Mouse (Mus musculus): ENCODE measurements around the gene Blnk.

Blnk gene

DNA sequence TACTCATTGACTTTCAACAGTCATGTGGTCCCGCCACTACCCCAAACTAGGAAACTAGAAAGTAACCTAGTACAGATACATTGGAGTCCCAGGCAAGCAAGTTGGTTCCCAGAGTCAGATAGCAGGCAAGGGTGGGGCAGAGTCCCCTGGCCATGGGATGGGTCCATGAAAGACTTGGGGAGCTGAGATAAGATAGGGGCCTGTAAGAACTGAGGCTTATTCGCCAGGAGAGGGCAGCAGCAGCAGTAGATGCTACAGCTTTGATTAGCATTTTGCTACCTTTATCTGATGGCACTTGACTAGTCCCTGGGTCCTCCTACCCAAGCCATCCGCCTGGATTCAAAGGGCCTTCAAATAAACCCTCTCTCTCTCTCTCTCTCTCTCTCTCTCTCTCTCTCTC is 5.2 kb upstream of the Blnk start:
- peak; percentile 38 to 65 for DNase-seq (ENCODE audit: low spot score in 2 of 2)

DNA sequence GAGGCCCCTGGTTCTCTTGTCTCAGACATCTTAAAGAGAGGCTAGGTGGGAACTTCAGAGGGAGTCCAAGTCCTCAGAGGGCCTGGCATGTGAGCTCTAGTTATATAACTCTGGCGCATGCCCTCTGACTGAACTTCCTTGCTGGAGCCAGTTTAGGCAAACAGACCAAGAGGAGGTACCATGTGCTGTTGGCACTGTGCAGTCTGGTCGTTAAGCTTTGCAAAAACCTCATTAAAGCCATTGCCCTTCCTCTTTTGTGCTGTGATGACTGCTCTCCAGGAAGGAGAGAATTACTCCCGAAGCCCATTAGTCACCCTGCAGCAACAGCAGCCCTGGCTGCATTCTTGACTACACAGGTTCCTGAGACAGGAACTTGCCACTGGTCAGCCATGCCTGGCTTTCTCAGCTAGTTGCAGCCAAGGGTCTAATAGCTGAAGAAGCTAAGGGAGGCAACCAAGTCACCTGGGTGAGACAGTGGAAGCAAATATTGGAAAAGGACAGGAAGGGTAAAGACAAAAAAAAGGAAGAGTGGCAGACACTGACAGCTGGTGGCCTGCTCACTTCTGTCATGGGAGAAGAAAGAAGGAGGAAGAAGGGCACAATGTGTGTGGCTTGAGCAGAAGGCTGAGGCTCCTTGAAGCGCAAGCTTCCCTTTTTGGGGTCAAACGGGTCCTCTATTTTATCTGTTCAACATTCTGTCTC is 4.3 kb upstream of the Blnk start:
- peak in 1 of 2 experiments; percentile 64 for DNase-seq (ENCODE audit: low spot score in 2 of 2)

DNA sequence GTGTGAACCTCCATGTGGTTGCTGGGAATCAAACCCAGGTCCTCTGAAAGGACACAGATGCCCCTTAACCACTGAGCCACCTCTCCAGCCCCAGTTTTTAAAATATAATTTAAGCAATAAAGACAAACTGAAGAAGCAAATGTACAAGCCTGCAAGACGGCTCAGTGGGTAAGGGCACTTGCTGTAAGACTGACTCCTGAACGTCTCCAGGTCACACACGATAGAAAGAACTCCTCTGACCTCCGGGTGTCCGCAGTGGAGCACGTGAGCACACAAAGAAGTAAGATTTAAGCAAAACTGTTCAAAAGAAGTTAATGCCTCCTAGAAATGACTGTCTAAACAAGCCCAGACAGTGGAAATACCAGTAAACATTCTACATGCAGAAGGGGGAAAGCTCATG is 2.4 kb upstream of the Blnk start:
- peak in 1 of 2 experiments; percentile 54 for DNase-seq (ENCODE audit: low spot score in 2 of 2)

DNA sequence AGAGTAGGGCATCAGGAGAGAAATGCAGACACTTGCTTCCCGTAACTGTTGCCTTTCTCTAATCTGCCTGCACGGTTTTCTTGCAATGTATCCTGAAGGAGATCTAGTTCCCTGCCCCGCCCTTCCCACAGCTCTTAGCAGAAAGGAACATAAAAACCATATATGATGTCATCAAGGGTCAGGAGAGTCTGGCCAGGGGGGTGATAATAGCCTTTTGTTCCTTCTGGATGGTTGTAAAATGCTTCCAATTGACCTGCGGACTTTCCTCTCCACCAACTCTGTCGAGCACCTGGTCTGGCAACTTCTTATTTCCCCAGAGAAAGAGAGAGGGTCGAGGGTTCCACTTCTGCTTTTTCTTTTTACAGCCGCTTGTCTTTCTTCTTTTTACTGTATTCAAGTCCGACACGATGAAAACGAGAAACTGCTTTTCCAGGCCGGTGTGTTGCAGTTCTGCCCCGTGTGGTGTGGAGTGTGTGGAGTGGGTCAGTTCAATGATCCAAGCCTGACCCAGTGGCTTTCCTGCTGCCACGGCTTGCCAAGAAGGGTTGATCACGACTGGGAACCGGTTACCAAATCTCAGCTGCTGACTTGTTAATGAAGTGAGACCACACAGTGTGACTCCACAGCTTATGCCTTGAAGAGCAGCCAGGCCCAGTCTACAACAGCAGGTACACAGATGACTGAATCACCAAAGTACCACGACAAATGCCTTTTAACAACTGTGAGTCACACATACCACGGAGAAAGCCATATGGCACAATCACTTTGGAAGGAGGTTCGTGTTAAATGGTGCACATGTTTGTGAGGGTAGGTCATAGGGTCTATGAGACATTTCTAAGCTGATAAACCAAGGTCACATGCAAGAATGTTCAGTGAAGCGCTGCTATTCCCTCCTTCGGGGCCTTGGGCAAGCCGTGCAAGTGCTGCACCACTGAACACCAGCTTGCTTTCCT is 1.4 kb upstream of the Blnk start:
- peak; percentile 26 to 66 for DNase-seq (ENCODE audit: low spot score in 2 of 2)

DNA sequence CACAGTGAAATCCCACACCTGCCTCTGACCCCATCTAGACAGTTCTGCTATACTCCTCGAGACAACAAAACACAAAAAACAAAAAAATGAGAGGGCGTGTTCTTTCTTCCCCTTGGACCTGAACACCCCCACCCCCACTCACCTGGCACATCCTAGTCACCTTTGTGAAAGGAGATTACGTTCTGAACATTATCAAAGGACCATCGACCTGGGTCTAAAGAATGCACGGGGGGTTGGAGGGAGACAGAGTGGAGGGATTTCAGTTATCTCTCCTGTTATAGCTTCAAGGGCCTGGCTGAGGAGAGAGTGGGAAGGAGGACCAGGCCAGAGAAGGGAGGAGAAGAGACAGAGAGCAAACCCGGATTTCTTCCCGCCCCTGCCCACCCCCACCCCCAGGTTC is 576 bp upstream of the Blnk start:
- DNase-seq (ENCODE audit: low spot score in 2 of 2): peak in 1 of 2 experiments; percentile 57

DNA sequence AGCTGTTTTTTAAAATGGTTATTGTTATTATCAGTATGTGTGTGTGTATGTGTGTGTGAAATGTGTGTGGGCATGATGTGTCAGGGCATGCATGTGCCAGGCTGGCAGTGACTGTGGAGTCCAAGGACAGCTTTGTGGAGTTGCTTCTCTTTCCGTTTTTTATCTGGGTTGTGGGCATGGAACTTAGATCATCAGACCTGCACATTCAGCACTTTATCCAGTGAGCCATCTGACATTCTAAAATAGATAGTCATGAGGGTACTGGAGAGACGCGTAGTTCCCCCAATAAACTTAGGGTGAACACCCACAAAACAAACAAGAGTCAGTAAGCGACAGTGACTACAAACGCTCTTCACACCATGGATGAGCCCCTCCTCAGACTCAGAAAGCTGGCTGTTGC is 979 bp downstream of the Blnk start:
- DNase-seq (ENCODE audit: low spot score in 2 of 2): peak in 1 of 2 experiments; percentile 54

DNA sequence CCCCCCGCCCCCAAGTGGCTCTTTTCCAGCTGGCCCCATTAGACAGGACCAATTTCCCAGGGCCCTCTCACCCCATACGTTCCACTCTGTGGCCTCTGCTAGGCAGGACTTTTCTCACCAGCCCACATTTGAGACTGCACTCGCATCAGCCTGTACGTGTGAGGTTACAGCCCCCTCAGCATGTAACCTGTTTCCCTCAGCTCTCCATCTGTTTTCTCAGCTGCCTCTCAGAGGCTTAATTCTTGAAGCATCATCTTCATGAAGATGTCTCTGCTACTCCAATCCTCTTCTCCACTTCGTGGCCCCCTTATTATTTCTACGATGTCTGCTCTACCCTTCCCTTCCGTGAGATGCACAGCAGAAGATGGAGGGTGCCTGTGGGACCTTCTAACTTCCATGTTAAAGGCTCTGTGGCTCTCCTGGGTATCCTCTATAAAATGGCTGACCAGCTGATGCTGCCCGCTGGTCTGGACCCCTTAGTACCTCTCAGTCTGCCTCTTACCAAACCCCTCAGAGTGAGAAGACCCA is 1.8 kb downstream of the Blnk start:
- peak in 1 of 2 experiments; percentile 55 for DNase-seq (ENCODE audit: low spot score in 2 of 2)

DNA sequence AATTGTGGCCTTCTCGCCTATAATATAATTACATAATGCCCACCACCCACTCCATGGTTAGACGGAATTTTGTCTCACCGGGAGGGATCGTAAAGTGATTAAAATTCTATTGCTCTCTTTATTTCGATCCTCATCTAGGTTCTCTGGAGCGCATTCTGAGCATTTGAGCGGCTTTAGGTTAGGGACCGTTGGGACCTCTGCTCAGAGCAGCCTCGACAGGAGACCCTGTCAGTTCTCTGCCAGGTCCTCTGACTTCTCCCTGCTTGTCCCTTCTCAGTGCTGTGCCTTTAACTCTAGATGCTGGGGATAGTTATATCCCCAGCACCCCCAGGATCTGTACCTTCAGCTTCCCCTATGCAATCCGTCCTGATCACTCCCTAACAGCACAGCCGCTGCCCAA is 2.2 kb downstream of the Blnk start:
- DNase-seq (ENCODE audit: low spot score in 2 of 2): no peak

DNA sequence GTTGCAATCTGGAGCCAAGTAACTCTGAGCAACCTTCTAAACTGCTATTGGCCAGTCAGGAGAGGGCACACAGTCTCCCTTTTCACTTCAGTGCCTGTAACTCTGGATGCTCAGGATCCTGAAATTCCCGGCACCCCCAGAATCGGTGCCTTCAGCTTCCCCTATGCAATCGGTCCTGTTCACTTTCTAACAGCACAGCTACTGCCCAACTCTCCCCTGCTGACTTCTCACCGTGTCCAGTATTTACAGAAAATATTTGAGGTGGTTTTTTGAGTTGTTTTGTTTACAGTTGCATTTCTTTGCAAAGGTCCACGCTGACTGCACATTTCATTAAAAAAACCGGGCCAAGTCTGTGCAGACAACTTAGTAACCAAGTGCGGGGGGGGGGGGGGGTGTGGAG is 2.7 kb downstream of the Blnk start:
- DNase-seq (ENCODE audit: low spot score in 2 of 2): no peak

DNA sequence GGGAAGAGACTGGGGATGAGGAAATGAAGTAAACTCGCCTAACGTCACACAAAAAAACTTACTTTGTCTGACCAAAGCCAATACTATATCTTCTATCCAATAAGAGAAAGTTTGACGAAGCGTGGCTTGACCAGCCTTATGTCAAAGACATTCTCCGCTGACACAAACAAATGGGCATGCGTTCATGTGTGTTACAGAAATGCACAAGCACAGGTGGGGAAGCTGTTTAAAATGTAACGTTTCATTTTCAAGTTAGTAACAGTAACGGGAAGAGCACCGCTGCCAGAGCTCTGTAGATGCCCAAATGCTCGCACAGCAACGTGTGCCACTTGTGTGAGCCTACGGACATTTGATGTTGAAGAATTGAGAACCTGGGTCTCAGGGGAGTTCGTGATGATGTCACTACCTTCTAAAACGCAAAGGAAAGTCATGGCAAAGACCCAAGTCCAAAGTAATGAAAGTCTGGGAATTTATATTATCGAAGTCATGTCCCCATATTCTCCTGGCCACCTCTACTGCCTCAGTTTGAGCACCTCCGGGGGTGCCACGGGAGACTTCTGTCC is 3.5 kb downstream of the Blnk start:
- DNase-seq (ENCODE audit: low spot score in 2 of 2): no peak

DNA sequence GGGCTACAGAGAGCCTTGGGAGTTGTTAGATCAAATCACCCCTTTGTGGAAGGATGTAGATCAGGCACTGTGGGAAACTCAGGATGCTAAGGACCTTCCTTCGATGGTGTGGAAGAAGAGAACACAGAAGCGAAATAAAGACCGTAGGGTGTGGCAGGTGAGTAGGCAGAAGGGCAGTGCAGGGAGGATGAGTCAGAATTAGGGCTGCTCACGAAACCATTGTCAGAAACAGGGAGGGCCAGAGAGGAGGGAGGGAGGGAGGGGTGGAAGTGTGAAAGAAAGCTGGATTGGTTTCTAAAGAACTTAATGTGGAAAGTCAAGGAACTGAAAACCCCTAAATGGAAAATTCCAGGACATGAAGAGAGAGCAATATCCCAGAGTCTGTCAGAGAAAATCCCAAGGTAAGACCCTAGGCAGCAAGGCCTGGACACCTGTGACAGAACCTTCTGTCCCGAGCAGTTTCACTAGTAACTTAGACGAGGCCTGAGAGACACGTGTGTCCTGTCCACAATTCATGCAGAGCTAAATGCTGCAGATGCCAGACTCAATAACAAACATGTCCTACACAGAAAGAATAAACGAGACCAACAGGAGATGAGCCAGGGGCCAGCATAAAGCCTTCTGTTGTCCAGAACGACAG is 4.3 kb downstream of the Blnk start:
- DNase-seq (ENCODE audit: low spot score in 2 of 2): no peak

DNA sequence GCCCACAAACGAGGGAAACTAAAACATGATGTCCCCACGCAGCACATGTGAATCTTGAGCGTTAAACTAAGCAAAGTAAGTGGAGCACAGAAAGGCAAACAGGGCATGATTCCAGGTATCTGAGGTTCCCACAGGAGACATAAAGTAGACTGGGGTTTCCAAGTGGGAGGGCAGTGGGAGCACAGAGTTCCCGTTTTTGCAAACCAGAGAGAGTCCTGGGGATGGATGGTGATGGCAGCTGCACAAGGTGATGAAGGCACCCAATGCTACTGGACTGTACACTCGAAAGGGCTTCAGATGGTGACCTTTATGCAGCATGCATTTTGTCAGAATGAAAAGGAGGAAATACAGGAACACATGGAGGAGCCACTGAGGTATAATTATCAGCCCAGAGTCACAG is 5.5 kb downstream of the Blnk start:
- DNase-seq (ENCODE audit: low spot score in 2 of 2): no peak

DNA sequence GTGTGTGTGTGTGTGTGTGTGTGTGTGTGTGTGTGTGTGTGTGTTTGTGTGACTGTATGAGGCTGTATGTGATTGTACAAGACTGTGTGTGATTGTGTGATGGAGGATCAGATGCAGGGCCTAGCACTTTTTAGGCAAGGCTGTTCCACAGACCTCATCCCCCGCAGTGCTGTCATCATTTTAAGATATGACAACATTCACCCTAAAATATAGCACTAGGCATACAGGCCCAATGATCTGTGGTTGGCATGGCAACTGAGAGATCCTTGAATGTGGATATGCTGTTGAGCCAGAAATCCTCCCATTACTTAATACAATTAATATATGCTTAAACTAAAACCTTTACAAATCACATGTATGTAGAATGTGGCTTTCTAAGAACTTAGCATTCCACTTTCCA is 9.8 kb downstream of the Blnk start:
- no peak for DNase-seq (ENCODE audit: low spot score in 2 of 2)

DNA sequence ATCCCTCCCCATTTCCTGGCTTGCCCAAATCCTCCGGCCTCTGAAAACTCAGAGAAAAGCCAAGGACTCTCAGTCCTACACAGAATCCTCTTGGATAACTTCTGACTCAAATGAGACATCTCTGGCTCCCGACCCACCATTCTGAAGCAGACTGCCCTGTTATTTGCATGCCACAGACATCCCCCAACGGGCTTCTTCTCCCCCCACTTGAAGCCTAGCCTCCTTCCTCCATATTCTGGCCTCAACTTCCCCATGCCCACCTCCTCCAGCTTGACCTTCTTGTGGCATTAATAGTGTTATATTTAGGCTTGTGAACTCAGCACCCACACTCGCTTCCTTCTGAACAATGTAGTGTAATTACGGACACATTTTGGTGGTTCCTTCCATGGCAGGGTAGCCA is 13.7 kb downstream of the Blnk start:
- DNase-seq (ENCODE audit: low spot score in 2 of 2): no peak

DNA sequence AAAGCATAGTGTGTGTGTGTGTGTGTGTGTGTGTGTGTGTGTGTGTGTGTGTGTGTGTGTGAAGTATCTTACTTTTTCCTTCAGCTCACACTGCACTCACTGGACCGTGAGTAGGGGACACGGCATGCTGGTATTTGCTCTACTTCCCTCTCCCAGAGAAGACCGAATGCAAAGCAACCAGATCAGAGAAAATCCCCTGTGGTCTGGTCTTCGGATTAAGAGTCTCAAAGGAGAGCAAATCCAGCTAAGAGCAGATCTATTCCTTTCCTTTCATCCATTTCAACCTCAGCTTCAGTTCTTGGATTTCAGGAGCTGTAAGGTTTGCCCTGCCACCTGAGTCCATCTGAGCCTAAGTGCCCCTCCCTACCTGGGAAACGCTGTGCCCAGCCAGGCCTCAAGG is 16.3 kb downstream of the Blnk start:
- no peak for DNase-seq (ENCODE audit: low spot score in 2 of 2)

DNA sequence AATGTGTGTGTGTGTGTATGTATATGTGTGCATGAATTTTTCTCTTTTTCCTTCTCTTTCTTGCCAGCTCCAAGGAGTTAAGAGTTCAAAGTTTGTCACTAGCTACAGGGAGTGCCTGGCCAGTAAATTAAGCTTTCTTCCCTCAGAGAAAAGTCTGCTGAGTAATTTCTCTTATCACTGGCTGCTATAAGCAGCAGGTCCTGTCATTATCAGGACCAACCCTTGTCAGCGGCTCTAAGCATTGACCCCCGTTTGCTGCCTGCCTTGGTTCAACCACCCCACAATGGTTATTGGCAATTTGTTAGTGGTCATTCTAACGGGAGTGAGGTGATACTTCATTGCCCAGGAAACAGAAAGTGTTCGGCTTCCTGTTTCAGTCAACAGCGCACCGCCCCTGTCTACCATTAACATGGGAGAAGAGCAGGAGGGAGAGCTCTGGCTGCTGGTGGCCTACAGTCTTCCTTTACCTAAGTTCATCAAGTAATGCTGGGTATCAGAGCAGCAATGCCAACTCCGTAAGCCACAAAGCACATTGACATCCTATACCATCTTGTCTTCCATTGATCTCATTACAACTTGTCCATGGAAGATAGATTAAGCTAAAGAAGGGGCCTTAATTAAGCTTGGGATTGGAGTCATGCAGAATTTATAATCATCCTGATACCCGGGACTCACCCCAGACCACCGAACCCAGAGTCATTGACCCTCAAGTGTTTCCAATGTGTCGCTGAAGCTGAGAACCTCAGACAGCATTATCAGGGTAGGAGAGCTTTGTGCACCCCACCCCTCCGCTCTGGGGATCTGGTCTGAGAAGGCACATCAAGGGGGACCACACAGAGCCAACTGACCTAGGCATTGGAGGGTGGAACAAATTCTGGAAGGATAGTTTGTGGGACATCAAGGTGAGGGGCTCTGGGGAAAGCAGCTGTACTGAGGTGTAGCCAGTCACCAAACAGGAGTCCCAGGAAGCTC is 17.1 kb downstream of the Blnk start:
- no peak for DNase-seq (ENCODE audit: low spot score in 2 of 2)

DNA sequence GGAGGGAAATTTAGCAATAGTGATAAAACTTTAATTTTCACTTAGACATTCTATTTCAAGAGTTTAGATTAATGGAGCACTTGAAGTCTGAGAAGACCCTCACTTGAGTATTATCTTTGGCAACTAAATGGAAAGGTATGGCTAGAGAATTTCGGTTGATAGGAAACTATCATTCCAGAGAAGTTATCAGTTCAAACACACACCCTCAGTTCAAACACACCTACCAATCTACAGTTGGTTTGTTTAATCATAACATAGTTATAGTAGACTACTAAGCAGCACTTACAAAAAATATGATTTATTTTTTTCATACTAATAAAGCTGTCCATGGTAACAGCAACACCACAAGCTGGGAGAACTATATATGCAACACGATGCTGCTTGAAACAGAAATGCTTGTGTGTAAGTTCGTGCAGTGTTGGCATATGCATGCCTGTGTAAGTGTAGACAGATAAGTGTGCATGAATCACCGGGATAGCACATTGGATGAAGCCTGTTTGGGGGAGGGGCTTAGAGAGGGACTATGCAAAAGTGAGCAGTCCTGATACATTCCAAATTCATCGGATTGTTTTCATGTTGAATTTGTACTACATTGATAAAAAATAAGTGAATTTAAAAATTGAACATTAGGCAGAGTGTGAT is 22.9 kb downstream of the Blnk start:
- DNase-seq (ENCODE audit: low spot score in 2 of 2): no peak

DNA sequence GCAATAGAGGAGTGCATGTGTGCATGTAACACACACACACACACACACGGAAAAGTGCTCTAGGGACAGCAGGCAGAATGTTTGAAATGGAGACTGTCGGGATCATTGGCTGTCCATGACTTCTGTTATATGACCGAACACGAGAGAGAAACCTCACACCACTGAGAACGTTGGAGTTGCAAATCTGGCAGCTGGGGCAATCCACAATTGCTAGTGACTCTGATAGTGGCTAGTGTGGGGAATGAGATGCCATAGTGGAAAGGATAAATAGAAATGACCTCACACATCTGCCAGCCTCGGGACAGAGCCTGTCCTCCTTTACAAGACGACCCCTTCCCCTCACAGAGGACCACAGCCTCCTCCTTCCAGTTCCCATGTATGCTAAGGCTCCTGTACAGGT is 23.6 kb downstream of the Blnk start:
- DNase-seq (ENCODE audit: low spot score in 2 of 2): no peak

DNA sequence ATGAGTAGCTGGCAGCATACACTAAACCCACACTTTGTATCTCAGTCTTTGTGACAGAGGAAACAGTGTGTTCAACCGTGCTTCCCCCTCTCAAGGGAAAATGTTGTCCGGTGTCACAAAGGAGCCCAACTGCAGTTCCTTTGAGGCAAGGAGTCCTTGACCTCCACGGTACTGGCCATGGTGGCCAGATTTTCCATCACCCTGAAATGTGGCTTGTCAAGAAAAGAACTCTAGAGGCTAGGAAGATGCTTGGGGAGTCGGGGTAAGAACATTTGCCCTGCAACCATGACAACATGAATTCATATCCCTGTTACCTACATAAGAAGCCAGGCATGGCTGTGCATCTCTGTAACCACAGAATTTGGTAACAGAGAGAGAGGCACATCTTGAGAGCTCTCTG is 24.0 kb downstream of the Blnk start:
- no peak for DNase-seq (ENCODE audit: low spot score in 2 of 2)
